Mouse (Mus musculus): ENCODE results near the gene Samm50. TPM values are rescaled to one million over a fixed set of nuclear protein-coding genes. Genes with fewer than 3 reads are reported as not detected.

Samm50 gene
- polyA plus RNA-seq, 1 experiment from 2014 or later, result 79.4 TPM

DNA sequence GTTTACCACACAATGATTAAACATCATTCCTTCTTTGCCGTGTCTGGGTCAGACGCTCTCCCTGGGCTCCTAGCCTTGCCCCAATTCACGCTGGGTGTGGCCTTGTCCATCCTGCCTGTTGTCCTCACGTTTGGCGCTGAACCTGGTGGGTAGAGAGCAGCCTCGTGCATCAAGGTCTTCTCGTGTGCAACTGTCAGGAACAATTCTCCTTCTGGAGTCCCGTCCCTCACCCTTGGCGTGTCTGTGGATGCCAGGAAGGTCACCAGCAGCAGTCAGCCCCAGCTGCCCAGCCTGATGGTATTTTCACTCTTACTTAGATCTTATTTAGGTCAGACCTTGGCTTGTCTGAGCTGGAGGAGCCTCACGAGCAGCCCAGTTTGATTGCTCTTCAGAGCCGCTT lies 73.1 kb downstream of the Samm50 start:
- Histone ChIP-seq H3K4me1 (replicated peaks) (peaks cover 21% of the 10 kb centered on the region), H3K27ac (replicated peaks) (no peak overlapping the region), H3K4me2 (no peak overlapping the region), H3K4me3 (no peak overlapping the region), H3K9ac (no peak overlapping the region), H3K36me3 (no peaks in the 10 kb centered on the region), H3K9me3 (no peaks in the 10 kb centered on the region), H3K27me3 (no peaks in the 10 kb centered on the region)
- ATAC-seq (ENCODE audit: low read depth), result no peak
- 71% methylated on average over 11 of the region's 11 CpGs for WGBS

DNA sequence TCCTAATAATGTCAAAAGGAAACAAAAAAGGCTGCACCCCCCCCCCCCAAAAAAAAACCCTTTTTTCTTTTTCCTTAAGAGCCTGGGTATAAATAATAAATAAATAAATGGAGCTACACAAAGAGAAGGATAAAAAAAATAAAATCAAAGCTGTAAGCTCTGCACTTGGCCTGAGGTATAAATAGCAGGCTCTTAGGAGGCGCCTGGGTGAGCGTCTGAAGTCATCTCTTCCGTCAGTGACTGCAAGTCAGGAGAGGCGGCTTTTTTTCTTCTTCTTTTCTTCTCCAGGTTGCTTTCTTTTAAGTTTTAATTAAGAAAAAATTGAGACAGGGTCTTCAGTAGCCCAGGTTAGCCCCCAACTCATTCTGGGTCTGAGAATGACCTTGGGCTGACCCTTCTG lies 74.2 kb downstream of the Samm50 start:
- no peaks in the 10 kb centered on the region for H3K27me3 ChIP-seq
- peaks cover 10% of the 10 kb centered on the region for H3K4me1 ChIP-seq (replicated peaks)
- no peaks in the 10 kb centered on the region for H3K36me3 ChIP-seq
- no peak overlapping the region for H3K4me3 ChIP-seq
- WGBS, result 80% methylated on average over 4 of the region's 4 CpGs
- no peak overlapping the region for H3K4me2 ChIP-seq
- H3K9me3 ChIP-seq, result no peaks in the 10 kb centered on the region
- H3K9ac ChIP-seq, result no peak overlapping the region
- H3K27ac ChIP-seq (replicated peaks), result no peak overlapping the region
- ATAC-seq (ENCODE audit: low read depth), result no peak

Small RNA genes lying within 50 kb of the gene (microRNA-seq; reads per million reads assigned to microRNA genes)
- not detected for gene Mir6392

Other genes with a start within 250 kb of the Samm50 start
- gene Efcab6, start 126.9 kb upstream of the Samm50 start, polyA plus RNA-seq (2015; fragmentation: Nextera tagmentation; extraction: Ambion mirVana), result 0.36 and 1.2 TPM in 2 replicates
- 87.0 and 97.2 TPM in 2 replicates for gene Sult4a1, start 86.5 kb upstream of the Samm50 start, polyA plus RNA-seq (2015; fragmentation: Nextera tagmentation; extraction: Ambion mirVana)
- not detected in 2 replicates for gene Pnpla5, start 69.1 kb upstream of the Samm50 start, polyA plus RNA-seq (2015; fragmentation: Nextera tagmentation; extraction: Ambion mirVana)
- 4.7 and 6.5 TPM in 2 replicates for gene Pnpla3, start 24.4 kb upstream of the Samm50 start, polyA plus RNA-seq (2015; fragmentation: Nextera tagmentation; extraction: Ambion mirVana)
- 8.5 and 9.0 TPM in 2 replicates for gene Parvb, start 39.8 kb downstream of the Samm50 start, polyA plus RNA-seq (2015; fragmentation: Nextera tagmentation; extraction: Ambion mirVana)
- 0.95 and 0.98 TPM in 2 replicates for gene Parvg, start 131.8 kb downstream of the Samm50 start, polyA plus RNA-seq (2015; fragmentation: Nextera tagmentation; extraction: Ambion mirVana)

All from neural tube, embryonic 13.5 days (tissue).